Mouse (Mus musculus) embryo, embryonic 11.5 days (tissue): Measurements from ENCODE around the gene Apon.
A peak's percentile ranks its signal among the peaks of the same experiment; 100 is the strongest.
"Not testable (repeated sequence)": the region's sequence is repeated elsewhere in the genome, so short reads cannot be mapped to it uniquely, and the experiment has no call there.

ENCODE experiments used
- DNase-seq: peaks from one replicate; pipeline ENCODE4 v3.0.0-alpha.2; 2012; ENCODE audit warnings: low read depth, low spot score

Gene Apon

GRCm38 (mm10) chr10:128253677-128254255, at the start of gene Apon:
TSS of gene Apon (plus strand) at chr10:128254096.
- no peak for DNase-seq

- DNase-seq = no peak
These were observed 49.0 kb upstream of the Apon start for GRCm38 (mm10) chr10:128204941-128205340.

GRCm38 (mm10) chr10:128208326-128208725, 45.6 kb upstream of the Apon start:
- DNase-seq = no peak

GRCm38 (mm10) chr10:128209311-128210009, 44.4 kb upstream of the Apon start:
- no peak for DNase-seq

GRCm38 (mm10) chr10:128210131-128210530, 43.8 kb upstream of the Apon start:
- no peak for DNase-seq

GRCm38 (mm10) chr10:128210954-128211353, 42.9 kb upstream of the Apon start:
- DNase-seq = no peak

GRCm38 (mm10) chr10:128211390-128212108, 42.3 kb upstream of the Apon start, which contains the start of gene Spryd4:
TSS of gene Spryd4 (minus strand) at chr10:128211807.
- DNase-seq = peak; percentile 87

GRCm38 (mm10) chr10:128212148-128212547, 41.7 kb upstream of the Apon start:
- no peak for DNase-seq

GRCm38 (mm10) chr10:128212871-128213323, 41.0 kb upstream of the Apon start:
- peak; percentile 46 for DNase-seq

- not testable (repeated sequence) for DNase-seq
These were observed 39.8 kb upstream of the Apon start for GRCm38 (mm10) chr10:128214112-128214511.

GRCm38 (mm10) chr10:128214981-128215380, 38.9 kb upstream of the Apon start:
- no peak for DNase-seq

GRCm38 (mm10) chr10:128218387-128219117, 35.3 kb upstream of the Apon start:
- DNase-seq = no peak

- DNase-seq = no peak
These were observed 32.2 kb upstream of the Apon start for GRCm38 (mm10) chr10:128221533-128222286.

GRCm38 (mm10) chr10:128225064-128225463, 28.8 kb upstream of the Apon start:
- DNase-seq = no peak

GRCm38 (mm10) chr10:128225538-128225937, 28.4 kb upstream of the Apon start, which contains the start of gene Mip:
TSS of gene Mip (plus strand) at chr10:128225838.
- DNase-seq = no peak

GRCm38 (mm10) chr10:128227592-128227991, 26.3 kb upstream of the Apon start:
- DNase-seq = no peak

GRCm38 (mm10) chr10:128228009-128228408, 25.9 kb upstream of the Apon start:
- DNase-seq = no peak

- no peak for DNase-seq
These were observed 23.3 kb upstream of the Apon start for GRCm38 (mm10) chr10:128230582-128230981.

- no peak for DNase-seq
These were observed 22.8 kb upstream of the Apon start for GRCm38 (mm10) chr10:128231146-128231545.

- DNase-seq = peak; percentile 68
These were observed 22.0 kb upstream of the Apon start, which contains the start of gene Timeless for GRCm38 (mm10) chr10:128231697-128232419. TSS of gene Timeless (plus strand) at chr10:128232065.
